10 mouse cellular contexts compared by ENCODE assay signal in the genomic region with DNA sequence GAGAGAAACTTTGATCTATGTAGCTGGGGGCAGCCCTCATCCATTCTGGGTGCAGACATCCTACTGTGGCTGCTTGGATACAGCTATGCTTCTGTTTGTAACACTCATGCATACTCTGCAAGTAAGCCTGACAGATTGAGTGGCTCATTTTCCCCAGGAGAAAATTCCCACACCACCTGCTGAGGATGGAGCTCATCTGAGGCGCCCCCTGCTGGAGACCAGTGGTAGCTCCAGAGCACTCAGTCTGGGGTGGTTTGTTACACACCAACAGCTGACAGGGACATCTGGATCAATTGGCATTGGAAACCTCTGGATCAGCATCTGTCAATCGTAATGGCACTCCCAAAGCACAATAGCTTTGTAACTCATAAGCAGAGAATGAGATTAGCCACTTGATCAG. TPM values are rescaled to one million over a fixed set of nuclear protein-coding genes. Genes with fewer than 3 reads are reported as not detected.
DNase-seq lines count a peak whose midpoint lies in the region; ATAC-seq and TF ChIP-seq lines count a peak whose summit lies in the region.
"Had no signal": no experiment of that assay in that cellular context is flagged by ENCODE, and none has a peak within 500 bp of the region (broad histone marks: within the 10 kb centered on the region; RNA-seq: fewer than 3 reads in every experiment).

No protein-coding gene starts in this region.

- TF ChIP-seq EP300 in CH12.LX (IDR thresholded peaks at IDR 0.05; ENCODE audit: low read length) (no peak), MEL (IDR thresholded peaks at IDR 0.05; ENCODE audit: low read depth in 1 of 2, low read length in 2 of 2) (no peak)

- peak; percentile 57 to 72 for TF ChIP-seq CTCF in CH12.LX (conservative IDR thresholded peaks at IDR 0.05 in 1 of 2, IDR thresholded peaks at IDR 0.05 in 1 of 2; ENCODE audit: low read depth in 2 of 2, low read length in 2 of 2)
- TF ChIP-seq CTCF in MEL (IDR thresholded peaks at IDR 0.05 in 2 of 3, conservative IDR thresholded peaks at IDR 0.05 in 1 of 3; ENCODE audit: control insufficient read depth in 1 of 3, insufficient read depth in 1 of 3, low read depth in 2 of 3, low read length in 3 of 3, poor library complexity in 1 of 3, severe bottlenecking in 1 of 3): peak; percentile 69 to 91 (median 88)

- no peak; the same call in 1 of the 2 replicates for TF ChIP-seq RAD21 in CH12.LX (IDR thresholded peaks at IDR 0.05; ENCODE audit: low read depth, low read length)
- peak; percentile 5 for TF ChIP-seq RAD21 in MEL (IDR thresholded peaks at IDR 0.05; ENCODE audit: low read depth, low read length)

- H3K27ac ChIP-seq in liver, embryonic 12.5 days: no peak overlapping the region
- no peak overlapping the region for H3K27ac ChIP-seq in CH12.LX (ENCODE audit: insufficient read depth, low read depth)
- no peak overlapping the region for H3K27ac ChIP-seq in MEL (ENCODE audit: control insufficient read depth, low read depth, low read length)
- 0 out of 2 replicates have a peak overlapping the region, but pooled peaks have one; percentile 89 for H3K27ac ChIP-seq in limb, embryonic 12.5 days

- dilution Hi-C loops in CH12.LX (cut with MboI; ENCODE audit: extremely low pct_ligation_motif_present, extremely low pct_unique_long_range_greater_than_20kb, low sequenced_read_pairs): no loop called here

- ATAC-seq in liver, embryonic 12.5 days: no peak
- no peak for ATAC-seq in limb, embryonic 12.5 days (ENCODE audit: insufficient number of reproducible peaks, insufficient read depth, low FRiP score, low TSS enrichment, low read depth)

- H3K9ac ChIP-seq in liver, embryonic 12.5 days: no peak overlapping the region
- H3K9ac ChIP-seq in CH12.LX (ENCODE audit: insufficient read depth, low read depth): no peak overlapping the region
- no peak overlapping the region for H3K9ac ChIP-seq in MEL (ENCODE audit: control insufficient read depth, low read depth, low read length, poor library complexity, severe bottlenecking)
- no peak overlapping the region for H3K9ac ChIP-seq in limb, embryonic 12.5 days (replicated peaks)

- in situ Hi-C loops in CH12.LX (cut with MboI; ENCODE audit: low pct_ligation_motif_present, low pct_unique_long_range_greater_than_20kb, low sequenced_read_pairs): no loop called here

- no peak overlapping the region for H3K4me3 ChIP-seq in liver, embryonic 12.5 days
- H3K4me3 ChIP-seq in CH12.LX (replicated peaks in 1 of 3; ENCODE audit: low read depth in 2 of 3, low read length in 2 of 3, poor library complexity in 1 of 3) (no peak overlapping the region), MEL (ENCODE audit: control insufficient read depth in 1 of 2, insufficient read depth in 1 of 2, low read depth in 2 of 2, low read length in 2 of 2) (no peak overlapping the region)
- H3K4me3 ChIP-seq in limb, embryonic 12.5 days (replicated peaks): no peak overlapping the region

- no peak overlapping the region for H3K4me2 ChIP-seq in liver, embryonic 12.5 days
- H3K4me2 ChIP-seq in CH12.LX (ENCODE audit: insufficient read depth, low read depth, poor library complexity, severe bottlenecking): no peak overlapping the region
- H3K4me2 ChIP-seq in limb, embryonic 12.5 days: no peak overlapping the region

- DNase-seq in liver (peak; percentile 65), CH12.LX (ENCODE audit: extremely low read depth) (no peak), MEL (ENCODE audit: low read depth, low spot score) (peak; percentile 48)
- no peak for DNase-seq in adrenal gland, adult 2 months
- no peak for DNase-seq in frontal cortex, postnatal 25 days (ENCODE audit: low spot score in 2 of 2)
- DNase-seq: heart, postnatal 4 days; retina, postnatal 1 day had no signal

- TF ChIP-seq POLR2A in CH12.LX (IDR thresholded peaks at IDR 0.05; ENCODE audit: low read depth, low read length) (no peak), MEL (IDR thresholded peaks at IDR 0.05; ENCODE audit: control insufficient read depth in 1 of 2, insufficient read depth in 1 of 2, low read depth in 1 of 2, low read length in 2 of 2, poor library complexity in 1 of 2) (no peak)

- H3K4me1 ChIP-seq in liver, embryonic 12.5 days: peaks cover 36% of the 10 kb centered on the region
- H3K4me1 ChIP-seq in CH12.LX (ENCODE audit: control insufficient read depth in 1 of 2, insufficient read depth in 2 of 2) (peaks cover 6 to 31% of the 10 kb centered on the region in 2 experiments), MEL (ENCODE audit: control insufficient read depth in 1 of 2, insufficient read depth in 2 of 2, low read length in 2 of 2) (peaks cover 12 to 26% of the 10 kb centered on the region in 2 experiments)
- peaks cover 90% of the 10 kb centered on the region for H3K4me1 ChIP-seq in limb, embryonic 12.5 days (replicated peaks)

- H3K9me3 ChIP-seq in liver, embryonic 12.5 days (replicated peaks): no peaks in the 10 kb centered on the region
- no peaks in the 10 kb centered on the region for H3K9me3 ChIP-seq in CH12.LX (replicated peaks; ENCODE audit: low read length)
- H3K9me3 ChIP-seq in MEL (replicated peaks; ENCODE audit: insufficient read depth, low read length): no peaks in the 10 kb centered on the region
- H3K9me3 ChIP-seq in limb, embryonic 12.5 days: no peaks in the 10 kb centered on the region

- H3K79me2 ChIP-seq in CH12.LX (replicated peaks; ENCODE audit: control insufficient read depth, extremely low read depth, insufficient read depth, poor library complexity, severe bottlenecking) (no peaks in the 10 kb centered on the region), MEL (ENCODE audit: control insufficient read depth, insufficient read depth, low read length, poor library complexity) (peaks cover 81% of the 10 kb centered on the region)

- no peaks in the 10 kb centered on the region for H3K27me3 ChIP-seq in liver, embryonic 12.5 days (replicated peaks)
- no peaks in the 10 kb centered on the region for H3K27me3 ChIP-seq in CH12.LX (replicated peaks)
- no peaks in the 10 kb centered on the region for H3K27me3 ChIP-seq in MEL (ENCODE audit: control insufficient read depth in 1 of 2, insufficient read depth in 2 of 2, low read length in 2 of 2)
- no peaks in the 10 kb centered on the region for H3K27me3 ChIP-seq in limb, embryonic 12.5 days

- H3K36me3 ChIP-seq in liver, embryonic 12.5 days: peaks cover 52% of the 10 kb centered on the region
- H3K36me3 ChIP-seq in CH12.LX (replicated peaks in 1 of 2; ENCODE audit: control insufficient read depth in 1 of 2, insufficient read depth in 1 of 2, low read length in 1 of 2) (peaks cover 20 to 99% of the 10 kb centered on the region in 2 experiments), MEL (ENCODE audit: control insufficient read depth in 1 of 2, insufficient read depth in 2 of 2, low read length in 2 of 2) (peaks cover 18 to 27% of the 10 kb centered on the region in 2 experiments)
- H3K36me3 ChIP-seq in limb, embryonic 12.5 days: no peaks in the 10 kb centered on the region

- WGBS in liver, embryonic 12.5 days (ENCODE audit: insufficient replicate concordance): 47% methylated on average over 2 of the region's 2 CpGs
- WGBS in limb, embryonic 12.5 days: 83% methylated on average over 2 of the region's 2 CpGs

RNA-seq across cellular contexts. Expression of a gene that starts 37.5 kb away (rescaled TPM):
- not detected in 2 replicates for polyA plus RNA-seq in liver, embryonic 12.5 days (2016; fragmentation: Nextera tagmentation; extraction: Ambion mirVana)
- not detected in 2 replicates for total RNA-seq in CH12.LX (2012; rRNA removed)
- total RNA-seq in CH12.LX (2014; rRNA removed): not detected in 2 replicates
- polyA plus RNA-seq in CH12.LX (2012; ENCODE audit: insufficient read length, low read depth): not detected in 2 replicates
- total RNA-seq in MEL (2012; rRNA removed): not detected in 2 replicates
- polyA plus RNA-seq in MEL (2012; ENCODE audit: insufficient read depth in 1 of 2, insufficient read length in 2 of 2, low read depth in 1 of 2, low replicate concordance in 2 of 2, missing spikeins in 1 of 2): under 1 TPM in 1 of 2 experiments, not detected in 1; 0.15 TPM
- polyA plus RNA-seq in limb, embryonic 12.5 days (2016; fragmentation: Nextera tagmentation; extraction: Ambion mirVana): not detected in 2 replicates
- total RNA-seq in adrenal gland, adult 2 months (2021): not detected
- polyA plus RNA-seq in adrenal gland, adult 2 months (2012; rRNA removed): not detected in 2 replicates
- total RNA-seq: heart, postnatal 4 days; layer of hippocampus, adult 8-10 months had no signal

RNA-seq across cellular contexts. Expression of a gene that starts 38.9 kb away (rescaled TPM):
- polyA plus RNA-seq in liver, embryonic 12.5 days (2016; fragmentation: Nextera tagmentation; extraction: Ambion mirVana): 7.7 and 8.0 TPM in 2 replicates
- total RNA-seq in CH12.LX (2012; rRNA removed) (2.1 and 3.4 TPM in 2 replicates), CH12.LX (2014; rRNA removed) (0.43 and 0.47 TPM in 2 replicates), MEL (2012; rRNA removed) (10.5 and 11.1 TPM in 2 replicates)
- polyA plus RNA-seq in CH12.LX (2012; ENCODE audit: insufficient read length, low read depth) (16.5 and 22.6 TPM in 2 replicates), MEL (2012; ENCODE audit: insufficient read depth in 1 of 2, insufficient read length in 2 of 2, low read depth in 1 of 2, low replicate concordance in 2 of 2, missing spikeins in 1 of 2) (100 to 1,000 TPM in 1 of 2 experiments, not detected in 1; 102 TPM)
- polyA plus RNA-seq in limb, embryonic 12.5 days (2016; fragmentation: Nextera tagmentation; extraction: Ambion mirVana): 2.8 and 3.3 TPM in 2 replicates
- total RNA-seq in adrenal gland, adult 2 months (2021): 10 to 100 TPM; 13.9 to 16.2 TPM
- polyA plus RNA-seq in adrenal gland, adult 2 months (2012; rRNA removed): 19.3 and 20.3 TPM in 2 replicates

RNA-seq across cellular contexts. Expression of a gene that starts 48.6 kb away (rescaled TPM):
- polyA plus RNA-seq in liver, embryonic 12.5 days (2016; fragmentation: Nextera tagmentation; extraction: Ambion mirVana): 27.2 and 30.0 TPM in 2 replicates
- 64.2 and 67.0 TPM in 2 replicates for total RNA-seq in CH12.LX (2012; rRNA removed)
- 10.1 and 15.7 TPM in 2 replicates for total RNA-seq in CH12.LX (2014; rRNA removed)
- 36.0 and 38.8 TPM in 2 replicates for polyA plus RNA-seq in CH12.LX (2012; ENCODE audit: insufficient read length, low read depth)
- total RNA-seq in MEL (2012; rRNA removed): 21.6 and 21.7 TPM in 2 replicates
- 10 to 100 TPM in 1 of 2 experiments, not detected in 1; 15.1 TPM for polyA plus RNA-seq in MEL (2012; ENCODE audit: insufficient read depth in 1 of 2, insufficient read length in 2 of 2, low read depth in 1 of 2, low replicate concordance in 2 of 2, missing spikeins in 1 of 2)
- 39.0 and 48.0 TPM in 2 replicates for polyA plus RNA-seq in limb, embryonic 12.5 days (2016; fragmentation: Nextera tagmentation; extraction: Ambion mirVana)
- 10 to 100 TPM; 53.8 to 55.5 TPM for total RNA-seq in adrenal gland, adult 2 months (2021)
- 159 and 161 TPM in 2 replicates for polyA plus RNA-seq in adrenal gland, adult 2 months (2012; rRNA removed)

RNA-seq across cellular contexts. Expression of a gene that starts 48.8 kb away (rescaled TPM):
- 4.6 TPM in 2 replicates for polyA plus RNA-seq in liver, embryonic 12.5 days (2016; fragmentation: Nextera tagmentation; extraction: Ambion mirVana)
- total RNA-seq in CH12.LX (2012; rRNA removed) (19.8 and 25.6 TPM in 2 replicates), CH12.LX (2014; rRNA removed) (13.2 and 16.4 TPM in 2 replicates), MEL (2012; rRNA removed) (1.7 and 2.1 TPM in 2 replicates)
- polyA plus RNA-seq in CH12.LX (2012; ENCODE audit: insufficient read length, low read depth) (23.5 and 25.6 TPM in 2 replicates), MEL (2012; ENCODE audit: insufficient read depth in 1 of 2, insufficient read length in 2 of 2, low read depth in 1 of 2, low replicate concordance in 2 of 2, missing spikeins in 1 of 2) (1 to 10 TPM in 1 of 2 experiments, not detected in 1; 3.0 TPM)
- polyA plus RNA-seq in limb, embryonic 12.5 days (2016; fragmentation: Nextera tagmentation; extraction: Ambion mirVana): 5.9 and 8.4 TPM in 2 replicates
- 1 to 10 TPM; 6.0 to 7.8 TPM for total RNA-seq in adrenal gland, adult 2 months (2021)
- 6.8 and 8.0 TPM in 2 replicates for polyA plus RNA-seq in adrenal gland, adult 2 months (2012; rRNA removed)

Comparison
In these comparisons a context has a peak if more than half of its experiments do, and no peak if none do; other contexts are left out.
1. DNase-seq: peak in liver (single experiment) and MEL (single experiment); none in CH12.LX (single experiment), adrenal gland, adult 2 months (single experiment) and frontal cortex, postnatal 25 days (0 of 2).